Mouse (Mus musculus) thymus, adult 2 months (tissue): ENCODE results near the gene Capn2. TPM values are rescaled to one million over a fixed set of nuclear protein-coding genes. Genes with fewer than 3 reads are reported as not detected.
A peak's percentile ranks its signal among the peaks of the same experiment; 100 is the strongest.

Experiments used
- DNase-seq: peaks from one replicate; pipeline ENCODE4 v3.0.0; 2021
- H3K27ac ChIP-seq: fragments of 200-500 bp; 2 replicates; pipeline ENCODE4 v1.5.1; 2012; ENCODE audit warnings: low read length, control low read depth; ENCODE audit not compliant: control insufficient read depth, insufficient read depth
- H3K27me3 ChIP-seq: fragments of 200-500 bp; 2 replicates; pipeline ENCODE4 v1.6.1; 2012; ENCODE audit warnings: mild to moderate bottlenecking, low read length, moderate library complexity, mixed read lengths; ENCODE audit not compliant: control insufficient read depth, insufficient read depth
- H3K36me3 ChIP-seq: fragments of 200-500 bp; 2 replicates; pipeline ENCODE4 v1.6.1; 2012; ENCODE audit warnings: mild to moderate bottlenecking, low read length, moderate library complexity; ENCODE audit not compliant: control insufficient read depth, insufficient read depth
- H3K4me1 ChIP-seq: fragments of 200-500 bp; replicated peaks from 2 replicates; pipeline ENCODE4 v1.6.1; 2012; ENCODE audit warnings: low read length; ENCODE audit not compliant: control insufficient read depth, insufficient read depth
- H3K4me3 ChIP-seq: fragments of 200-500 bp; 2 replicates; pipeline ENCODE4 v1.5.1; 2012; ENCODE audit warnings: mild to moderate bottlenecking, low read length, control low read depth, moderate library complexity; ENCODE audit not compliant: control insufficient read depth, insufficient read depth
- CTCF ChIP-seq: fragments of 200-500 bp; IDR thresholded peaks from 2 replicates; pipeline ENCODE4 v1.5.1; 2012; ENCODE audit warnings: mild to moderate bottlenecking, control low read depth, low read length, moderate library complexity, borderline replicate concordance; ENCODE audit not compliant: control insufficient read depth, poor library complexity, insufficient read depth; ENCODE audit errors: extremely low read depth
- POLR2A ChIP-seq: fragments of 200-500 bp; IDR thresholded peaks from 2 replicates; pipeline ENCODE4 v1.6.1; 2012; ENCODE audit warnings: mild to moderate bottlenecking, low read length, control low read depth, moderate library complexity; ENCODE audit not compliant: control insufficient read depth, poor library complexity, insufficient read depth; ENCODE audit errors: extremely low read depth
- WGBS: fragments of 180-500 bp; shearing (Covaris S2); methylation state at CpG from one replicate; pipeline ENCODE4 v1.1.7; 2018; 5-methylcytosine and 5-hydroxymethylcytosine counted together
- polyA plus RNA-seq: library from polyadenylated mRNA; depleted of rRNA; stranded (reverse); fragments of >200 nt; gene quantifications from 2 replicates; pipeline ENCODE4 v1.2.3, GENCODE M21; 2012

Gene Capn2
- polyA plus RNA-seq, 1 experiment: 19.4 TPM

- Histone ChIP-seq H3K27ac (peak overlapping the region; percentile 67), H3K4me3 (no peak overlapping the region), H3K36me3 (no peaks in the 10 kb centered on the region), H3K4me1 (peaks cover 37% of the 10 kb centered on the region), H3K27me3 (no peaks in the 10 kb centered on the region)
- WGBS: 94% methylated on average over 5 of the region's 5 CpGs
- DNase-seq: no peak
- no peak for TF ChIP-seq POLR2A
- no peak for TF ChIP-seq CTCF
These were observed 1.9 kb upstream of the Capn2 start for GRCm38 (mm10) chr1:182519341-182519740.

GRCm38 (mm10) chr1:182518811-182519210 lies 1.4 kb upstream of the Capn2 start:
- DNase-seq: no peak
- no peaks in the 10 kb centered on the region for H3K36me3 ChIP-seq
- H3K27me3 ChIP-seq: no peaks in the 10 kb centered on the region
- TF ChIP-seq POLR2A (no peak), CTCF (no peak)
- WGBS: 96% methylated on average over 6 of the region's 6 CpGs
- peaks cover 37% of the 10 kb centered on the region for H3K4me1 ChIP-seq
- no peak overlapping the region for H3K27ac ChIP-seq
- no peak overlapping the region for H3K4me3 ChIP-seq

- Histone ChIP-seq H3K27ac (no peak overlapping the region), H3K4me3 (no peak overlapping the region), H3K4me1 (peaks cover 38% of the 10 kb centered on the region), H3K36me3 (no peaks in the 10 kb centered on the region), H3K27me3 (no peaks in the 10 kb centered on the region)
- DNase-seq: no peak
- 82% methylated on average over 10 of the region's 10 CpGs for WGBS
- TF ChIP-seq POLR2A: no peak
- no peak for TF ChIP-seq CTCF
These were observed 804 bp upstream of the Capn2 start for GRCm38 (mm10) chr1:182518143-182518680.

GRCm38 (mm10) chr1:182517677-182518011 lies 236 bp upstream of the Capn2 start:
- peaks cover 43% of the 10 kb centered on the region for H3K4me1 ChIP-seq
- no peaks in the 10 kb centered on the region for H3K27me3 ChIP-seq
- 7% methylated on average over 10 of the region's 10 CpGs for WGBS
- no peak overlapping the region for H3K27ac ChIP-seq
- H3K4me3 ChIP-seq: peak overlapping the region; percentile 64
- DNase-seq: no peak
- TF ChIP-seq CTCF (no peak), POLR2A (no peak)
- H3K36me3 ChIP-seq: no peaks in the 10 kb centered on the region

- Histone ChIP-seq H3K36me3 (no peaks in the 10 kb centered on the region), H3K4me1 (peaks cover 26% of the 10 kb centered on the region), H3K27me3 (no peaks in the 10 kb centered on the region), H3K4me3 (no peak overlapping the region), H3K27ac (no peak overlapping the region)
- 82% methylated on average over 10 of the region's 10 CpGs for whole genome bisulfite sequencing
- TF ChIP-seq CTCF (no peak), POLR2A (no peak)
- DNase-seq: no peak
These were observed 2.4 kb downstream of the Capn2 start for GRCm38 (mm10) chr1:182514803-182515590.

DNA sequence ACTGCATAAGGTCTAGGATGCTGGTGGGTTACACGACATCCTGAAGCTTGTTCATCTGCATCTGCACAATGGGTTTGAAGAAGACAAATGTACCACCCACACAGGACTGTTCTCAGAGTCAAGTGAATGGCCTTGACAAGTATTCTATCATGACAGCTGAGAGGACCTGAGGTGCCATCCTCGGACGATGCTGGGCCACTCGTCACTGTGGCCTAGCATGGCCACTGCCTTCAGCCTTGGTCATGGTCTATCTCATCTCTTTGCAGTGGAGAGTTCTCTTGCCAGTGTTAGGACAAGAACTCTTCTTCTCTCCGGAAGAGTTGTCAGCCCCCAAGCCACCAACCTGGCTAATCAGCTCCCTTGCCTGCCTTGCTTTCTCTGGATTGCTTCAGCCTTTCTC lies 3.7 kb downstream of the Capn2 start:
- no peak overlapping the region for H3K27ac ChIP-seq
- no peaks in the 10 kb centered on the region for H3K36me3 ChIP-seq

GRCm38 (mm10) chr1:182512901-182513410 lies 4.5 kb downstream of the Capn2 start:
- WGBS: 60% methylated on average over 5 of the region's 5 CpGs
- TF ChIP-seq POLR2A: no peak
- no peak for TF ChIP-seq CTCF
- H3K27me3 ChIP-seq: no peaks in the 10 kb centered on the region
- no peak overlapping the region for H3K4me3 ChIP-seq
- H3K4me1 ChIP-seq: peaks cover 10% of the 10 kb centered on the region
- no peak for DNase-seq
- H3K36me3 ChIP-seq: no peaks in the 10 kb centered on the region
- no peak overlapping the region for H3K27ac ChIP-seq

More for the DNA sequence above, 3.7 kb downstream of the Capn2 start:
- TF ChIP-seq POLR2A (no peak), CTCF (no peak)
- no peak overlapping the region for H3K4me3 ChIP-seq
- peaks cover 14% of the 10 kb centered on the region for H3K4me1 ChIP-seq
- no peaks in the 10 kb centered on the region for H3K27me3 ChIP-seq
- DNase-seq: no peak
- WGBS: 94% methylated on average over 5 of the region's 5 CpGs
